Mouse (Mus musculus) thymus, adult 2 months (tissue): Measurements from ENCODE around the gene Xlr3a.

Source experiments
- CTCF ChIP-seq: fragments of 200-500 bp; IDR thresholded peaks from 2 replicates; pipeline ENCODE4 v1.5.1; 2012; ENCODE audit warnings: mild to moderate bottlenecking, control low read depth, low read length, moderate library complexity, borderline replicate concordance; ENCODE audit not compliant: control insufficient read depth, poor library complexity, insufficient read depth; ENCODE audit errors: extremely low read depth
- POLR2A ChIP-seq: fragments of 200-500 bp; IDR thresholded peaks from 2 replicates; pipeline ENCODE4 v1.6.1; 2012; ENCODE audit warnings: mild to moderate bottlenecking, low read length, control low read depth, moderate library complexity; ENCODE audit not compliant: control insufficient read depth, poor library complexity, insufficient read depth; ENCODE audit errors: extremely low read depth

DNA sequence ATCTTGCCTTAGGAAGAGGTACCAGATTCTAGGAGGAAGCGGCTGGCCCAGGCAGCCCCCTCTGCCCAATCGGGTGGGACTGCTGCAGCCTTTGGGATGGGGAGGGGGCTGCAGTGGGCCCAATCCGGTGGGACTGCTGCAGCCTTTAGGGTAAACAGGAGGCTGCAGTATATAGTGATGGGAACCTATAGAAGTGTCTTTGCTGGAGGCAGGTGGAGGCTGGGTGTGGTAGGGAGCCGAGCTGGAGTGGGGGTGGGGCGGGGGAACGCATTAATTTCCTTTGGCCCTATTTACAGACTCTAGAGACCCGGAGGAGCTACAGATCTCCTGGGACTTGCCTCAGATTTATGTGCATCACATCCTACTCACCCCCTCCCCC is 32.5 kb downstream of the Xlr3a start, which contains the start of gene Pnma3:
- TF ChIP-seq CTCF: no peak
- TF ChIP-seq POLR2A: no peak
